Mouse (Mus musculus) central nervous system, embryonic 14 days (tissue): ENCODE data around the gene Clic4. TPM values are rescaled to one million over a fixed set of nuclear protein-coding genes. Genes with fewer than 3 reads are reported as not detected.

Experiments used
- polyA plus RNA-seq: library from polyadenylated mRNA; depleted of rRNA; stranded (reverse); fragments of >200 nt; gene quantifications from 2 replicates; pipeline ENCODE4 v1.2.3, GENCODE M21; 2012; rRNA removed

Gene Clic4
- 56.4 and 62.9 TPM in 2 replicates for polyA plus RNA-seq

DNA sequence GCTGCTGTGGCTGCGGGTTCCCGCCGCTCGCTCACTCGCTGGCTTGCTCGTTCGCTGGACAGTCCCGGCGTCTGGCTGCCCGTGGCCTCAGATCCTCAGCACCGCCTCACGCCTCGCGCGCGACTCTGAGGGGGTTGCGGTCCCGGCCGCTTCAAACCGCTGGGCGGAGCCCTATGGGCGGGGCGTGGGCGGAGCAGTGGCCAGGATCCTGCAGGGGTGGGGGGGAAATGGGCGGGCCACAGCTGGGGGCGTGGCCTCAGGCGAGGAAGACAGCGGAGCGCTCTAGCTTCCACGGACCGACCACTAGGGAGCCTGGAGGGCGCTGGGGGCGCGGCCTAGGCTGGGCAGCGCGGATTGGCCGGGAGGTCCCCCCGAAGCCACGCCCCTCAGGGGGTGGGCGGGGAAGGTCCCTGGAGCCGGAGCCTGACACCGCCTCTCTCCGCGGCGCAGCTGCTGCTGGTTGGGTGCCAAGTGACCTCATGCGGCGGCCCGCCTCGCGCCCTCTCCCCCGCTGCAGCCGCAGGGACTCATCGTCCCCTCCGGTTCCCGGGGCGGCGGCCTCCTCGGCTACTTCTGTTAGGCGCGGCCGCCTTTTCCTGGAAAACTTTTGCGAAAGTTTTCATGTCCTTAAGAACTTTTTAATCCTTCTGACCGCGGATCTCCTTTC is at the start of gene Clic4:
Gene Clic4 (minus strand): TSS at position 175 of the 667 bp plus-strand sequence.

Other genes with a start within 250 kb of the Clic4 start
- 0.11 and 1.4 TPM in 2 replicates for gene Runx3, start 152.2 kb downstream of the Clic4 start, polyA plus RNA-seq
- 137 and 159 TPM in 2 replicates for gene Srrm1, start 80.5 kb upstream of the Clic4 start, polyA plus RNA-seq
- 0.81 and 6.2 TPM in 2 replicates for gene Ncmap, start 125.4 kb upstream of the Clic4 start, polyA plus RNA-seq
- 28.9 and 30.6 TPM in 2 replicates for gene Rcan3, start 161.0 kb upstream of the Clic4 start, polyA plus RNA-seq
- gene Stpg1, start 222.0 kb upstream of the Clic4 start, polyA plus RNA-seq = 0.25 and 0.44 TPM in 2 replicates
- 15.6 and 16.8 TPM in 2 replicates for gene Nipal3, start 222.2 kb upstream of the Clic4 start, polyA plus RNA-seq